Mouse (Mus musculus) yolk sac, embryonic 10.5 days (tissue): ENCODE measurements at regions not wholly inside any gene's neighbourhood (a gene's known extent, or its start where the extent isn't known, plus 50 kb on each side); places are given as distances from the start of the nearest gene placed in this dataset.
A peak's percentile ranks its signal among the peaks of the same experiment; 100 is the strongest.

Experiments
- DNase-seq: peaks from one replicate; pipeline ENCODE4 v3.0.0-alpha.2; 2017; ENCODE audit warnings: low spot score

DNA sequence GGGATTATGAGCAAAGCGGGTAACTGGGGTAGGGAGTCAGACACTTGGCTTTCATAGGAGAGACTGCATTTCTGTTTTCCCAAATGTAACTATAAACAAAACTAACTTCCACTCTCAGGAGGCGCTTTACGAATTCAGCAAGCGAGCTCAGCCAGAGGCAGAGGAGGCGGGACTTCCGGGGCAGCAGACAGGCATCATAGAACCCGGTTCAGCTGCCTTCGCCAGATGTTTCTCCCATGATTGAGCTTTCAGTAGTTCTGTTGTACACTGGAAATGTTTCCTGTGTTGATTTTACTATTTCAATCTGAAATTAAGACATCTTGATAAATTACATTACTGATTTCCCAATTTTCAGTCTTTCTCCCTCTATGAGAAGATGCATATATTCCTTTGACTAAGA lies 92.9 kb downstream of the Zfp365 start:
- no peak for DNase-seq

DNA sequence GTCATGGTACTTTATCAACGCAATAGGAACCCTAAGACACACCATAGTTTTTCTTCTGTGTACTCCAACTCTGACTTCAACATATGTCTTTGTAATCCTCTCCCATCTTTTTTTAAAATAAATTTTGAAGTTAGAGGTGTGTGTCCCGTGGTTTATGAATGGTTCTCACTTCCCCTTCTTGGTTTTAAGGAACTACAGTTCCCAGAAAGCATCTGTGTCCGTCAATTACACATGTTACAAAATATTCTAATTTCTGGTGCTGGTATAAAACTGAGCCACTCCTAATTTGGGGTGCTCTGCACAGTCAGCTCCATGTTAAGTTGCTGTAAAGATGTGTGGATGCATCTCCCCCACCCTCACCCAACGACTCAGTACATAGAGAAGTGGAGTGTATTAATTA lies 98.6 kb downstream of the Zfp365 start:
- no peak for DNase-seq

DNA sequence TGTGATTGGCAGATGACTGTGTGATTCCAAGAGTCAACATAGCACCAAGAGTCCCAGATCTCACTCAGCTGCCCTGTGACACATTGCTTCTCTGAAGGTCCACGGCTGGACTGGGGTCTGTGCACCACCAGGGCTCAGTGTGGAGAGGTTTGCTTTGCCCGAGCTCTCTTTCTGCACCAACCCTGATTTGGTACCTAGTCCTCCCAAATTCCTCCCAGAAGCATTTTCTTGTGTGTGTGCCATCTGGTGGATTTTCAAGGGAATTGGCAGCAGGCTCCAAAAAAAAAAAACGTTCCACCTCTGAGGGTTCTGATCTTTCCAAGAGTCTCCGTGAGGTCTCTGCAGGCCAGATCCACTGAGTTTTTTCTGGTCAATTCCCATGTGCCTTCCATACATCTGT lies 107.3 kb downstream of the Zfp365 start:
- DNase-seq: no peak

DNA sequence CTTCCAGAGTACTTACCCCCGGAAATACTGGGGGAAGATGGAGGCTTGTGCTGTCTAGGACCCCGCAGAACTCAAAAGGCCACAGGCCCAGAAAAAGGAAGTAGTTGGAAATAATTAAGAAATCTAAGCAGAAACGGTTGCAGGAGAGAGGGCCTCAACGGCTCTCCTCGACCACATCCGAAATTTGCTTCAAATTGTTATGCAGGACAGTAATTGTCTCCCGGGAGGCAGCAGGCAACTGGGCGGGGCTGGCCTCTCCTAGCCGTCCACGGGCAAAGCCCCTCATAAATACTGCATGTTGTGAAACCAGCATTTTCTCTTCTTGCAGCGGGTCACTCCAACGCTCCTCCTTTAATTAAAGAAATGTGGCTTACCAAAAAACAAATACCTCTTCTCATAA lies 107.8 kb downstream of the Zfp365 start:
- no peak for DNase-seq

DNA sequence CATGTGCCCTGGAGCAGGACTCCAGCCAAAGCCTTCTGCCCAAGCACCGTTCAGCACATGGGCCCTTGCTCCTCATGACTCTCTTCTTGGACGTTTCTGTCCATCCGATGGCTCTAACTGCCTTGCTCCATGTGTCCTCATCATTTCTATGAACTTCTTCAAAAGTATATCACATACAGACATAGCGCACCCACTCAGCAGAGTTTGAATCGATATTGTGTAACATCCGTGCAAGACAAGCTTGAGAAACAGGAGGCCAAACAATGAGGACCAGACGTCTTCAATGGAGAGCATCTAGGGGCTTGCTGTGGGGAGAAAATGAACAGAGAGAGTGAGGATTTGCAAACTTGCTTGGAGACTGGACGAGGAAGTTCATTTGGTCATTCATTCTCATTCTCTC lies 110.3 kb downstream of the Zfp365 start:
- DNase-seq: no peak

DNA sequence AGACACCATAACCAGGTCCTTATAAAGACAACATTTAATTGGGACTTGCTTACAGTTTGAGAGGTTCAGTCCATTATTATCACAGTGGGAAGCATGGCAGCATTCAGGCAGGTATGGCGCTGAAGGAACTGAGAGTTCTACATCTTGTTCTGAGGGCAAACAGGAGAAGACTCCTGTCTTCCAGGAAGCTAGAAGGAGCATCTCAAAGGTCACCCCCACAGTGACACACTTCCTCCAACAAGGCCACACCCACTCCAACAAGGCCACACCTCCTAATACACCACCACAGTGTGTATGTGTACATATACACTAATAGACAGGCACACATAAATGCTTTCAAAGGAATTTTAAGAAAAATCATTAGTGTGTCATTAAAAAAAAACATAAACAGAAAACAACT lies 110.8 kb downstream of the Zfp365 start:
- DNase-seq: no peak

DNA sequence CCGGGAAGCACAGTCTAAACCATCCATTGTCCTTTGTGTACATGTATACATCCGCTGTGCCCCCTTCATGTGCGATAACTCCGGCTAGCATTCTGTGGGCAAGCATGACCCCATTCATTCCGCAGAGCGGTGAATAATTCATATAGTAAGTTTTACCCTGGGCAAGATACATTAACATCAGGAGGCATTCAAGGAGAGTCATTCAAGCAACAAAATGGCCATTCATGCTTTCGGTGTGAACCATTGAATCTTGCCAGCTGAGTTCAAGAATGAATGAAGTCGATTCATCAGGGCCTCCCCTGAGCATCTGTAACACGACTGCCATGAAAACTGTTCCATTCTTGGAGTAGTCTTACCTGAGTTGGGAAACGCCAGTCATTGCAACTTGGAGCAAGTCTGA lies 113.5 kb downstream of the Zfp365 start:
- DNase-seq: no peak

DNA sequence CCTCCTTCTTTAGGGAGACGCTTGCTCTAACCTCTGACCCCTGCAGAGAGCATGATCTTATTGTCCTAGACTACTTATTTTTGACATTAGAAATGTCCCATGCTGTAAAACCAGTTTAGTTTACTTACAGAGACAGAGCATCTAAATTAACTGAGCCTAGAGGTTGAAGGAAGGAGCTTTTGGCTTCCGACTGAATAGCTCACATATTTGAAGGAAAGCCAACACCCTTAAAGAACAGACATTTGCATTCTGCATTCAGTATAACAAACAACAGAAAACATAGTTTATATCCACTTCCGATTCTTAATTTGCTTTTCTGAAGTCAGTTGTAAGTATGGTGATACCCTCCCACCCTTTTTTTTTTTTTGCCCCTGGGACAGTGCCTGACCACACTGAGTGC lies 119.3 kb downstream of the Zfp365 start:
- no peak for DNase-seq

DNA sequence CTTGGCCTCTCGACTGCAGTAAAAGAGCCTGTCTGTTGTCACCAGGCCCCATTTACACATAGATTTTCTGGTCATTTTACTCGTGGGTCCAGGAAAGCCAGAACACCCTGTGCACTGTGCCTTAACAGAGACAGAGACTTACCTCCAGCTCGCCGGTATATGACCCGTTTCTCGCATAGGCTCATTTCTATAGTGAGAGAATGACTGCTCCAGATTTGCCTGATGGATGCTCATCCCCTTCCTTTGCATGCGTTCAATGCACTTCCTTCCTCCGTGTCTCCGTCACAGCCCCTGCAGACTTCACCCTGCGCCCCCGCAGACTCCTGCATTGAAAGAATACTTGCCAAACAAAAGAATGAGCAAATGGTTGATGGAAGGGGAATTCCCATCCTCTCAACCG lies 122.8 kb downstream of the Zfp365 start:
- DNase-seq: no peak

DNA sequence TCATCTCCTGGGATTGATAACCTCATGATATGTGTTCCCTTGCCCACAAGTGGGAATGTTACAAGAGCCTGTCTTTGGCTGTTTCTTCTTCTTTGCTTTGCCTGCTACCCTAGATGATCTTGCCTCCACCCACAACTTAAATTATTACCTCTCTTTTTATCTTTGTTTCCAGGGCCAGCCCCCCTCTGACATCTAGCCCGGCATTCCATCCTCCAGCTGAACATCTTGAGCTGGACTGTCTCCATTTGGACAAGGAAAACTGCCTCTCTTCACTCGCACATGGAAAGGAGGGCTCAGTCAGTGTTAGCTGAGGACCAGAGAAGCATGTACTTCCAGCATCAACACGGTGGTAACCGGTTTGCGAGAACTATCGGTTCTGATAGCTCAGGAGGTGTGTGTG lies 124.3 kb downstream of the Zfp365 start:
- DNase-seq: no peak

DNA sequence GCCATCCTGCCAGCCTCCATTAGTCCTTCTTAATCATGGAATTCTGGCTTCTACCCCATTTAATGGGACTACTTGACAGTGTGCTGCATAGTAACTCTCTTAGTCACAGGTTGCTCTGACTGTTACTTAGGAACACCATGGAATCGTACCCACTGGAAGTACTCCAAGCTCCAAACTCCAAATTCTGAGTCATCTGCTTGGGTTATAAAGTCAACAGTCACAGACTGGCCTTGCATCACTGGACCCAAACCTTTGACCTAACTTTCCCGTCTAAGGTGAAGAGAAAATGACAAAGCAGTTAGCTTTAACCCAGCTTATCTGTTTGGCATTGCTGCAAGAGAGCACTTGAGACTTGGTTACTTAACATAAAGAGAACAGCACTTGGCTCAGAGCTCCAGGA lies 126.9 kb downstream of the Zfp365 start:
- DNase-seq: peak; percentile 62

DNA sequence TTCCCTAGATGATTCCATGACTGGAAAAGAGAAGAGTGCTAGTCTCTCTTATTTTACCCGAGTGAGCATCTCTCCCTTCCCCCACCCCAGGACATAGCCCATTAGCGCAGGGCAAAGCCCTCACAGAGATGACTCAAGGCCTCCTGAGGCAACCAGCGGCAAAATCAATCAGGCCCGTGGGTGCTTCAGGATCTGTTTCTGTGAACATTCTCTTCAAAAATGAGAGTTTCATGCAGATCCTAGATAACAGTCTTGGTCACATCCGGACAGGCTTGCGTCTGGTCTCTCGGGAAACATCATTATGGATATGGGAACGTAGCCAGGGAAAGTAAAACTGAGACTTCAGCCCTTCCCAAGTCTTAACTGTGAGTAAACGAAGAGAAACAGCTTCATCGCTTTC lies 134.1 kb downstream of the Zfp365 start:
- no peak for DNase-seq

DNA sequence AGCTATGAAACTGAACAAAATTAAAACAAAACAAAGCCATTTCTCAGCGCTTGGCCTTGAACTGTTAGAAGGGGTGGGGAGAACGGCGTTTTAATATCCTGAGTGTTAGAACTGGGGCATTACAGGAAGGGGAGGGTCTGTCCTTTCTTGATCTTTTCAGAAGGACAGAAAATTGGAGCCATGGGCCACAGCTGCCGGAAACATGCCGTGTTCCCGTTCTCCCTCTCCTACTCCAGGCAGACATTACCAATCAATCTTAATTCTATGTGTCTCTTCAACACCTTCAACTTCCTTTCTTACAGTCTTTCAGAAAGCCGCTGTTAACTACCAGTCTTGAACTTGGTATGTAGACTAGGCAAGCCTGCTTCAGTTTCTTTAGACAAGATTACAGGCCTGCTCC lies 134.7 kb downstream of the Zfp365 start:
- no peak for DNase-seq

DNA sequence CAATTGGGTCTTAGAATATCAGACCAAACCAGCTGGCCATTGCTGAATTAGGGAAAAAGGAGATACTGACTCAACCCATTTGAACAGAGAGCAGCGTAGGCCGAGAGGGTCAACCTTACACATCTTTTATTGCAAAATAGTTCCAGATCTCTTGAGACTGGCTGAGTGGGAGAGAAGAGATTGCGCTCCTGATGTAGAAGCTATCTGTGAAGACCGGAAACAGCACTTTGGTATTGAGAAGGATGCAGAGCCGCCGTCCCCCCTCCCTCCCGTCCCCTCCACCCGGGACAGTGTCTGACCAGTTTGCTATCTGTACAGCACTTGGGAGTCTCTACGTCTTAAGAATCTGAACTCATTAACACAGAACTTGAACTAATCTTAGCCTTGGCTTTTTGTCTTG lies 135.6 kb downstream of the Zfp365 start:
- DNase-seq: no peak

DNA sequence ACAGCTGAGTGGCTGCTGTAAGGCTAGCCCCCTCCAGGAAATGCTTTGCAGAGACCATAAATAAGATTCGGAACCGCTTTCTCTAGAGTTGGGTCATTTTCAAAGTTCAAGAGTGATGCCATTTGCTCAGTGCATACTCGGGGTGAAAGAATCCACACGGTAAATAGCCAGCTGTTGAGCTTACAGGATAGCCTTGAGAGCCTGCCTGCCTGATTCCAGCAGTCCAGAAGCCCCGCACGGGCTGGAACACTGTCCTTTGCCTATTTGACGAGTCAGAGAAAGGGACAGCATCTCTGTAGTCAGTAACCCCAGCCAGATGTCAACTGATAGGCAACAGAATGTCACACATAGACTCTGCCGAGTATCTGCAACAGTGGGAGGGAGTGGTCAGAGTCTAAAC lies 140.7 kb downstream of the Zfp365 start:
- DNase-seq: no peak

DNA sequence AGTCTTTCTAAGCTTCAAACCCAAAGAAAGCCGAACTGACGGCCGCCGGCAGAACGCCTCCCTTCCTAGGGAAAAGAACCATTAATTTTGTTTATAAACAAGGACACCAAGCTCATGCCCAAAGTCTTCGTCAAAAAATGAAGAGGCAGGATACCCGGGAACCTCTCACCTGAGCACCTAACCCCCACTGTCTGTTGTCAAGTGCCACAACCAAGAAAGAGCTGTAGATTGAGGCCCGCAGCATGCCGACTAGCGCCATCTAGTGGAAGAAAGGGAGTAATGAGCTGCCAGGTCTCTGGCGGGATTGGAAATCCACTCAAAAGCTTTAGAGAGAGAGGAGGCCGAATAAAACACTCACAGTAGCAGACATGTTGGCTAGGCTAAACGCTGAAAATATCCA lies 146.4 kb downstream of the Zfp365 start:
- DNase-seq: no peak

DNA sequence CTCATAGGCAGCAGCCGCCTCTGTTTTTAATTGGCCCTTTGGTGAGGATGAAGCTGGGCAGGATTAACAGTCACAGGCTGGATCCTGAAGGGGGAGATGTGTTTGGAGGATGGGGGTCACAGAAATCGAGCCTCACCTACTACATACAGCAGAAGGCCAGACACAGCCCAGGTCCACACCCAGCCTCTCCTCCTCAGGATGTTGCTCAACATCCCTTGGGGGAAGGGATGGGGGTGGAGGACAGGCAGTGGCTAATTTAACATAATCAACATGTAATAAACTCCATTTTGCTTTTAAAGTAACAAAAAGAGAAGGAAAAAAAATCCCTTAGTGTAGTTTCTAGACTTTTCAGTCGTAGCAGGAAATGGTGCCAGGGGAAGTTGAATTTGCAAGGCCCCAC lies 152.0 kb downstream of the Zfp365 start:
- no peak for DNase-seq

DNA sequence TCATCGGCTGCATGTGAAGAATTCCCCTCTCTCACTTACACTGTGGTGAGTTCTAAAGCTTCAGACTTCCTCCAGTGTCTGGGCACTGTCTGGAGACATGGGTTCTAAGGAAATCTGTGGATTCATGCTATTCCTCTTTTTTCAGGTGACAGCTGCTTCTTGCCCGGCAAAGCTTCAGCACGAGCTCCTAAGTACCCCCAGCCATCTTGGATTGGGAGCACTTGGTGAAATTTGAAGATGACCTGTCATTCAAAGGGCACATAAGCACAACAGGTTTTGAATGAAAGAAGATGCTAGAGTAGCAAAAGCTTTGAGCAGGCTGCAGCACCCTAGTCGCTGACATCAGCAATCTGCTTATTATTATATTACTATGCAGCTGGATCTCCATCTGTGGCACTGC lies 164.3 kb downstream of the Zfp365 start:
- DNase-seq: no peak

DNA sequence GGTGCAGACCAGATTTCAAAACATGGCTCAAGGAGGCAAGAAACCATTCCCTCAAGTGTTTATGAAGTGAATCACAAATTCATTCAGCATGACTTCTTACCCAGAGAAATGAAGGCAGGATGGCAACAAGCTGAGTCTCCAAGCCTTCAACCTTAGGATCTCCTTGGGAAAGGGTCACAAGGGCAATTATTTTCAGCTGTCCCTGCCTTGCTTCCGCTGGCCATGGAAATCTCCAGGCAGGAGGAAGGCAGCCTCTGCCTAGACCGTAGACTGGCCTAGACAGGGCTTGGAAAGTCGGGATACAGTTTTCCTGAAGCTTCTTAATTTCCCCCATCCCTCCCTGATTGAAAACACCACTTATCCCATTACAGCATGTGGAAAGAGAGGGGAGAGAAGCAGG lies 165.0 kb downstream of the Zfp365 start:
- DNase-seq: no peak

DNA sequence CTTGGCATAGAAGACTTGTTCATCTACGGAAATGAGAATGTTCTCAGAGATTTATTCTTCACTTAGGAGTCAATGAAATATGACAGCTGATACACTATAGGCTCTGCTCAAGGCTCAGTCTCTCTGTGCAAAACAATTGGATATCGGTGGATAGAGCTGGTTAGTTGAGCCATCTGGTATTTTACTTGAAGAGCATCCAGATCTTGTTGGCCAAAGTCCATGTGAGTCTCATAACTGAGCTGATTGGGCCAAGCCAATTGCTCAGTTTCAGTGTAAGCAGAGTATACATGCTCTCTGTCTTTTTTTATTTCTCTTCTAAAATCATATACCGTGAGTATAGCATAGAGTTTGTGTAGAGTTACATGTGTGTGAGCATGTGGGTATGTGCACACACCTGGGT lies 166.3 kb downstream of the Zfp365 start:
- no peak for DNase-seq

DNA sequence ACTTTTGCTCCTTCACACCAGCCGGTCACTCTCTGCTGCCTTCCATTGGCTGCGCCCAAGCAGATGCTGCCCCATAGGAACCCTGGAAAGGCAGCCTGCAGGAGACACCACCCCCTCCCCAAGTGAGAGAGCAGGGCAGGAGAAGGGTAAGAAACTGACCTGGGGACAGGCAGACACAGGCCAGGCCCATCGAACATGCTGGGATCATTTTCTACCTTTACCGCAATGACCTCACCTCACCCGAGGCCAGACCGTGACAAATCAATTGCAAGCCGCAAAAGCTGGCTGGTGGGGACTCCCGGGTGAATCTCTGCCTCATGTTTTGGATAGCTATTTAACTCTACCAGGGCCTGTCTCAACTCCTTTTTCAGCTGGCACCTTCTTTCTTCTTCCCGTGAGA lies 168.9 kb downstream of the Zfp365 start:
- DNase-seq: no peak

DNA sequence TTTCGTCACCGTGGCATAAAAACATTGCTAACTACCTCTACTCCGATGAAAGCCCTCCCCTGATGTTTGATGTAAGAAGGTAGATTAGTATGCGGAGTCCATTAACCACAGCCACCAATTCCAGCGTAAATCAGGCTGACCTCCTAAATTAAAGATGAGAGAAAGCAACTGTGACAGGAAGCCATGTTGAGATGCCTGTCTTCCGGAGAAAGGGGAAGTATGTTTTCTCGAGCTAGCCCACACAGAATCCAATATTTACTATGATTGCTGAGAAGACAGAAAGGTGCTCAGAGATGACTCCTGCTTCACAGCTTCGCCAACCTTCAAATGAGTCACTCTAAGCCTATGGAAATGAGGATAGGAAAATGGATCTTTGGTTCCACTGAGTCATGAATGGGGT lies 169.6 kb downstream of the Zfp365 start:
- no peak for DNase-seq

DNA sequence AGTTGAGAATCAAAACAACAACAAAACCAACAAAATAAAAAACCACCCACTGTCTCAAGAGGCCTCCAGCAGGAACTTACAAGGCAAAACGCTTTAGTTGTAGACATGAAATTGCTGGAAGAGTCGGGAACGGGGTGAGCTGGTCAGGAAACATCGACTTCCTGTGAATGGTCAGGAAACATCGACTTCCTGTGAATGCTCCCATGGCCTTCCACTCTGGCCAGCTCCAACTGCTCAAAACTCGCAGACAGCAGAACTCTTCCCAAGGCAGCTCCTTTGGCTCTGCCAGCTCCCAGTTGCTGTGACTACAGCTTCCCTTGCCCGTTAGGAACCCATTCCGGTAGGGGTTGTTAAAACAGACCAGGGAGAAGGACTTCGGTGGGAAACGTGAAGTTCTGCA lies 170.2 kb downstream of the Zfp365 start:
- DNase-seq: peak; percentile 14

DNA sequence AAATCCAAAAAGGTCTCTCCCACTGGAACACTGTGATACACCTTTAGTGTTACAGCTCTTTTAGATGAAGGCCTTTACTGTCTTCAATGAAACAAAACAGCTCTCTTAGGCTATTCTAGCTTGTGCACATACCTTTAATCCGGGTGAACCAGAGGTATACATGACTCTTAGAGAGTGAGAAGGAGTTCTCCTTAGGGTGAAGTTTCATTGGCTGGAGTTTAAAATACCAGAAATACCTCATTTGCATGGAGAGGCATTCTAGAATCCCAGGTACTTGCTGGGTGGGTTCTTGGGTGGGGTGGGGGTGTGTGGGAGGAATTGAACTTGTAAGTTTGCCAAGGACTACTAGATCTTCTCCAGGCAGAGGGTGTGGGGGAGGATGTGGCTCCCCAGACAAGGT lies 173.3 kb downstream of the Zfp365 start:
- DNase-seq: no peak

DNA sequence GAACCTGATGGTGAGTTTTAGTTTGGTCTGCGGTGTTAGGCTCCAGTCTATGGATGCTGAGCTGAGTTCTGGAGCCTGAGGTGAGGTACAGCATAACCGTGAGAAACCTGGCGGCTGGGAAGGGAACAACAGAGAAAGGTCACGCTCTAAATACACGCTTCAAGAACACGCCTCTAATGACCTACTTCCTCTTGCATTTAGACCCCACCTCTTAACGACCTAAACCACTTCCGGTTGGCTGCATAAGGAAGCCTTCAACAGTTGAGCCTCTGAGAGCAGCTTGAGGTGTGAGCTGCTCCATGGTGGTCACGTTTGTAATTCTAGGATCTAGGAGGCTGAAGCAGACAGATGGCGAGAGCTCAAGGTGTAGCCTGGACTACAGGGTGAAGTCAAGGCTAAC lies 175.8 kb downstream of the Zfp365 start:
- DNase-seq: no peak

DNA sequence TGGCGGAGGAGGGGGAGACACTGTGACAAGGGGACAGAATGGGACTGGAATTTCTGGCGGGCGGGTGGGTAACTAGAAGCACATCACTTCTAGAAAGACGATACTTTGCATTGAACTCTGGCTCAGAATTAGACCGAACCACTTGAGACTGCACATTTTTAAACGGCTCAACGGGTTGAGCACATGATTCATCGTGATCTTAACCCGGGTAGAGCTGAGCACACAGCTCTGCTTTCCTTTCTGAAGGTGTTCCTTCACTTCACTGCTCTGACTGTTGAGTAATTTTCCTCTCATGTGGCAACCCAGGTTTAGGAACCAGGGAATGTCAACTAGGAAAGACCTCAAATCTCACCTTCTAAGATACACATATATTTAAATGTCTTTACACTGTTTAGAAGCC lies 180.9 kb downstream of the Zfp365 start:
- DNase-seq: no peak
